8 mouse cellular contexts compared by ENCODE assay signal in the genomic region with DNA sequence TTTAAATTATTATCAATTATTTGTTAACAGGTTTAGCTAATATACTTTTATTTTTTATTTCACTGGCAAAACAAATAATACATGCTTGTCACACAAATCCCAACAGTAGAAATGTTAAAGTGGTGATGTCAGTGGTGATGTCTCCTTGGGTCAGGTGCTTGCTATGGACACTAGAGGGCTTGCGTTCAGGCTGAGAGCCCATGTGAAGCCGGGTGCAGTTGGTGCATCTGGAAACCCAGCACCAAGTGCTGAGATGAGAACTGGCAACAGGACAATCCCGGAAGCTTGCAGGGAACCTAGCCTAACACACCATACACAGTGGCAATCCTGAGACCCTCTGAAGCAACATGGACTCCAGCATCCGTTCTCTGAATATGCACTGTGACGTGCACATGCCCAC.
DNase-seq lines count a peak whose midpoint lies in the region; ATAC-seq and TF ChIP-seq lines count a peak whose summit lies in the region.

No protein-coding gene starts in this region.

- ATAC-seq in liver, postnatal 0 days, result 0 out of 2 replicates have a peak, but pooled peaks have one; percentile 19
- no peak for ATAC-seq in liver, embryonic 11.5 days (replicated peaks; ENCODE audit: low FRiP score)
- ATAC-seq in limb, embryonic 11.5 days (ENCODE audit: insufficient number of reproducible peaks, low FRiP score, low TSS enrichment, low read depth), result no peak

- 0 out of 2 replicates have a peak, but pooled peaks cover 3% of the 10 kb centered on the region for H3K36me3 ChIP-seq in liver, postnatal 0 days (replicated peaks; ENCODE audit: insufficient read depth, low read length)
- H3K36me3 ChIP-seq in liver, embryonic 11.5 days (ENCODE audit: control insufficient read depth, insufficient read depth, low read length), result no peaks in the 10 kb centered on the region
- no peaks in the 10 kb centered on the region for H3K36me3 ChIP-seq in limb, embryonic 11.5 days (ENCODE audit: control insufficient read depth, insufficient read depth, low read length)
- H3K36me3 ChIP-seq in splenic B cell, adult 2 months (ENCODE audit: control insufficient read depth, insufficient read depth, low read length, poor library complexity, severe bottlenecking), result peaks cover 3% of the 10 kb centered on the region; the same call in 1 of the 2 replicates

- H3K4me1 ChIP-seq in liver, postnatal 0 days (ENCODE audit: insufficient read depth), result peaks cover 6% of the 10 kb centered on the region; the same call in 1 of the 2 replicates
- H3K4me1 ChIP-seq in liver, embryonic 11.5 days (replicated peaks; ENCODE audit: control insufficient read depth, insufficient read depth, low read length), result peaks cover 4% of the 10 kb centered on the region; the same call in 1 of the 2 replicates
- peaks cover 54% of the 10 kb centered on the region for H3K4me1 ChIP-seq in limb, embryonic 11.5 days (ENCODE audit: control insufficient read depth, insufficient read depth, low read length)

- H3K4me2 ChIP-seq in liver, postnatal 0 days (ENCODE audit: low read depth, low read length), result no peak overlapping the region
- H3K4me2 ChIP-seq in liver, embryonic 11.5 days, result no peak overlapping the region
- H3K4me2 ChIP-seq in limb, embryonic 11.5 days (ENCODE audit: low read depth, severe bottlenecking), result no peak overlapping the region

- no peaks in the 10 kb centered on the region for H3K9me3 ChIP-seq in liver, postnatal 0 days (ENCODE audit: low read length)
- no peaks in the 10 kb centered on the region for H3K9me3 ChIP-seq in liver, embryonic 11.5 days (ENCODE audit: control insufficient read depth, low read length)
- no peaks in the 10 kb centered on the region for H3K9me3 ChIP-seq in limb, embryonic 11.5 days (ENCODE audit: control insufficient read depth, low read length)

- WGBS in liver, postnatal 0 days (ENCODE audit: insufficient replicate concordance), result 71% methylated on average over 5 of the region's 5 CpGs
- 71% methylated on average over 5 of the region's 5 CpGs for WGBS in liver, embryonic 11.5 days
- WGBS in limb, embryonic 11.5 days, result 78% methylated on average over 5 of the region's 5 CpGs

- H3K27ac ChIP-seq in liver, postnatal 0 days (ENCODE audit: low read depth), result no peak overlapping the region
- H3K27ac ChIP-seq in liver, embryonic 11.5 days (ENCODE audit: low read depth, low read length), result no peak overlapping the region
- 0 out of 2 replicates have a peak overlapping the region, but pooled peaks have one; percentile 66 for H3K27ac ChIP-seq in limb, embryonic 11.5 days (replicated peaks; ENCODE audit: low read depth, low read length)

- TF ChIP-seq CTCF in liver, postnatal 0 days (IDR thresholded peaks at IDR 0.05; ENCODE audit: low read depth), result peak; percentile 55

- H3K9ac ChIP-seq in liver, postnatal 0 days (replicated peaks), result no peak overlapping the region
- H3K9ac ChIP-seq in liver, embryonic 11.5 days (ENCODE audit: low read depth, low read length), result no peak overlapping the region
- no peak overlapping the region for H3K9ac ChIP-seq in limb, embryonic 11.5 days (ENCODE audit: low read length)

- H3K4me3 ChIP-seq in liver, postnatal 0 days (ENCODE audit: low read depth, low read length), result no peak overlapping the region
- H3K4me3 ChIP-seq in liver, embryonic 11.5 days (ENCODE audit: low read depth, low read length), result no peak overlapping the region
- H3K4me3 ChIP-seq in limb, embryonic 11.5 days (ENCODE audit: low read depth, low read length), result no peak overlapping the region

- TF ChIP-seq EP300 in liver, postnatal 0 days (IDR thresholded peaks at IDR 0.05; ENCODE audit: low read depth), result no peak

- no peaks in the 10 kb centered on the region for H3K27me3 ChIP-seq in liver, postnatal 0 days (ENCODE audit: insufficient read depth, low read length)
- no peaks in the 10 kb centered on the region for H3K27me3 ChIP-seq in liver, embryonic 11.5 days (replicated peaks; ENCODE audit: control insufficient read depth, insufficient read depth, low read length)
- no peaks in the 10 kb centered on the region for H3K27me3 ChIP-seq in limb, embryonic 11.5 days (ENCODE audit: control insufficient read depth, insufficient read depth, low read length)
- H3K27me3 ChIP-seq in splenic B cell, adult 2 months (ENCODE audit: control insufficient read depth, insufficient read depth, low read length, poor library complexity, severe bottlenecking), result no peaks in the 10 kb centered on the region

- peak; percentile 50 to 66 for DNase-seq in cerebellum, postnatal 14 days
- DNase-seq in cerebellum, adult 9-11 months, result no peak
- no peak for DNase-seq in liver, postnatal 0 days
- DNase-seq in liver, embryonic 11.5 days (ENCODE audit: low spot score), result no peak
- DNase-seq in limb, embryonic 11.5 days (ENCODE audit: low spot score), result peak; percentile 45
- DNase-seq in splenic B cell, adult 2 months (ENCODE audit: low read depth, low spot score), result peak; percentile 7
- no peak for DNase-seq in ovary, postnatal 36 days (ENCODE audit: low spot score)
- DNase-seq in yolk sac, embryonic 10.5 days (ENCODE audit: low spot score), result no peak

Comparison
In these comparisons a context has a peak if more than half of its experiments do, and no peak if none do; other contexts are left out.
1. DNase-seq: peak in cerebellum, postnatal 14 days (2 of 2), limb, embryonic 11.5 days (single experiment) and splenic B cell, adult 2 months (single experiment); none in cerebellum, adult 9-11 months (single experiment), liver, postnatal 0 days (single experiment), liver, embryonic 11.5 days (single experiment), ovary, postnatal 36 days (single experiment) and yolk sac, embryonic 10.5 days (single experiment).